Mouse (Mus musculus) CD4-positive naive resting alpha-beta T cell, adult 76 days (primary cell): ENCODE measurements around the gene Tfcp2l1. TPM values are rescaled to one million over a fixed set of nuclear protein-coding genes. Genes with fewer than 3 reads are reported as not detected.

Experiments used
- total RNA-seq: library from RNA; stranded (reverse); gene quantifications from one replicate; pipeline ENCODE4 v1.2.4, GENCODE M21; 2023

Gene Tfcp2l1
- total RNA-seq, result not detected

GRCm38 (mm10) chr1:118627781-118628464 lies at the start of gene Tfcp2l1:
Gene Tfcp2l1 (plus strand): TSS chr1:118627945.

Other genes starting within 250 kb of the Tfcp2l1 start
- 90.3 TPM for gene Clasp1, start 238.9 kb upstream of the Tfcp2l1 start, total RNA-seq